Mouse (Mus musculus): ENCODE results near the gene Rab3b.

Gene Rab3b

DNA sequence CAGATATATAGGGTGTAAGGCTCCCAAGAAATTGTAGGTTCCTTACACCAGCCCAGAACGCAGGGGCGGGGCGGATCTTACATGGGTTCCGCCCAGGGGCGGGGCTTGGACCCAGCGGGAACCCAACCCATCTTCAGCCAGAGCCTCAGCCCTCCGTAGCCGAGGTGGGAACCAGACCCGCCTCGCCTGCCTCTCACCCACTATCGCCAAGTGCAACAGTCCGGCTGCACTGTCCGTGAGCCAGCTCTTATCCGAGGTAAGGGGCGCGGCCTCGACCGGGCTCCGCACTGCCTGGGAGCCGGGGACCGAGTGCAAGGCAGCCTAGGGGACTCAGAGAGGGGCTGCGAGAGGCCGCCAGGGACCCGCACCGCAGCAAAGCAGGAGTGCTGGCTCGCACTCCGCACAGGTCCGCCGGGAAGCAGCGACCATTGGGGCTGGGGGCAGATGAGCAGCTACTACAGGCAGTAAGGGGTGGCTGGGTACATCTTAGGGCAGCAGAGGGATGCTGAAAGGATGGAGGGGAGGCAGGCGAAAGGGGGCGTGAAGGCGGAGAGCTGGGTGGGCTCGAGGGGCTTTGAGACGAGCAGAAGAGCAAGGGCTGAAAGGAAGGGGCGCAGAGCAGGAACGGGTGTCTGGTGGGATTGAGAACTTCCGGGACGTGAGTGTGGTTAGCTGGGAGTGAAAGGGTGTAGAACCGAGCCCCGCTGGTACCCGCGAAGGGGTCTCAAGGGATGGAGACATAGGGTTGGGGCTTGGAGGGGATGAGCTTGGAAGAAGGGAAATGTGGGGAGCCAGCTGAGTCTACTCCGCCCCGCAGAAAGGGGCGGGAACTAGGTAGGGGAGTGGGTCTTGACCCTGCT lies at the start of gene Rab3b:
Gene Rab3b, plus strand, starts transcription at position 101 of the 860 bp plus-strand sequence.
- H3K27me3 ChIP-seq (ENCODE audit: control insufficient read depth, insufficient read depth, low read length, poor library complexity, severe bottlenecking): no peaks in the 10 kb centered on the region
- no peaks in the 10 kb centered on the region for H3K36me3 ChIP-seq (ENCODE audit: control insufficient read depth, insufficient read depth, low read length, poor library complexity, severe bottlenecking)
- peak; percentile 58 for DNase-seq (ENCODE audit: low read depth, low spot score)

DNA sequence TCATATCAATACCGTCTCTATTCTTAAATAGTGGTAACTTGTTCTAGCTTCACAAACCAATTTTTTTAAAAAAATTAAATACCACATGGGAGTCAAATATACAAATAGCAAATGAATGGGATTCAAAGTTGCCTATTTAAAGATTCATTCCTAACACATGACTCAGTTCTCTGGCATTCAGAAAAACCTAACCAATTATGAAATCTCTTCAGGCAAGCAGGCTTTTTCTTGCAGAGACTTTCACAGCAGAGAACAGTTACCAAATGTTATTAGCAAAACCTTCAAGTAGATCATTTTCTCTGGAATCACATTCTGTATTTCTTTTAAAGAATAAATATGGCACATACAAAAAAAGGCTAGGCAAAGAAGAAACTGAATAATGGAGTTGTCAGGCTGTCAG lies 48.2 kb upstream of the Rab3b start:
- Histone ChIP-seq H3K36me3 (ENCODE audit: control insufficient read depth, insufficient read depth, low read length, poor library complexity, severe bottlenecking) (no peaks in the 10 kb centered on the region; the same call in 1 of the 2 replicates), H3K27me3 (ENCODE audit: control insufficient read depth, insufficient read depth, low read length, poor library complexity, severe bottlenecking) (no peaks in the 10 kb centered on the region)
- no peak for DNase-seq (ENCODE audit: low read depth, low spot score)

DNA sequence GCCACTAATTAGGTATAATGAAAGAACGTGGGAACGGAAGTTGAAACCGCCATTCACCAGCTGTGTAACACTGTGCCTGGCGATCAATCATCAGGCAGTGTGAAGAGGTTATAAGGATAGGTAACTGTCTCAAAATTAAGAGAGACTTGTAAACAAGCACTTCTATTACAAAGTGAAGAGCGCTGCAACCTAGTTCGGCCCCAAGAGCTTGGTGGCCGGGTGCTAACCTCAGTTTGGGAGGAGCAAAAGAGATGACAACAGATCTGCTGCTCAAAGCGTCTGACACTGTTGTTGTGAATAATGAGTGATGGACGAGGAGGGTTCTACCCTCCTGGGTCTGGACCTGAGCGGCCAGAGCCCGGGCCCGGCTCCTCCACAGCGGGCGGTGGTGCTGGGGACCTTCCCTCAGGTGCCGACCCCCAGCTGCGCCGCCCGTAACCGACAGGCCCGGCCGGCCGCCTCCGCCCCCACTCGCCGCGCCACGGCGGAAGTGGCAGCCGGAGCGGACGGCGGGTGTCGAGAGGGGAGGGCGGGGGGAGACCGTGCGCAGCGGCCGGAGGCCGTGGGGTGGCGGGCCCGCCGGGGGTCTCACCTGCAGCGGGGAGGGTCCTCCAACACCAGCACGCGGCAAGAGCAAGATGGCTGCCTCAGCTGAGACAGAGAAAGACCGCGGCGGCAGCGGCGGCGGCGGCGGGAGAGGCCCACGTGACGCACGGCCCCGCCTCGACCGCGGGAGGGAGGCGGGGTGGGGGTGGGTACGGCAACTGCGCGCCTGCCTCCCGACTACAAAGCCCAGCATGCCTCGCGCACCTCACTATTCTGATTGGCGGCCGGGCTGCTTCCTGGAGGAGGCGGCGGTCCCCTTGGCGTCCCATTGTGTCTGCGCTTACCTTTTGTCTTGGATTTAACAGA lies 45.7 kb upstream of the Rab3b start, which contains the start of gene Btf3l4:
Gene Btf3l4, minus strand, starts transcription at position 699 of the 912 bp plus-strand sequence.
- Histone ChIP-seq H3K27me3 (ENCODE audit: control insufficient read depth, insufficient read depth, low read length, poor library complexity, severe bottlenecking) (no peaks in the 10 kb centered on the region), H3K36me3 (ENCODE audit: control insufficient read depth, insufficient read depth, low read length, poor library complexity, severe bottlenecking) (no peaks in the 10 kb centered on the region)
- DNase-seq (ENCODE audit: low read depth, low spot score): peak; percentile 94

DNA sequence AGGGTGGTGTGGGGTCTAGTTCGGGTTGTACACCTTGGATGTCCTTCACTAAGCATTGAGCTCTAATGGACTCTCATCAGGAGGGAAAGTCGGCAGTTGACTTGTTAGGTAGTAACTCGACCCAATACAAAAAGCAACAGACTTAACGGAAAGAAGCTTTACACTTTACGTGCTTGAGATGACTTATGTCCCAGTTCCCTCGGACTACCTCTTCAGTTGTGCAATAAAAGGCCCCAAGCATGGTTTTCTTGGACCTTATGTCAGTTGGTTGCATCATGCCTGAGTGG lies 45.1 kb upstream of the Rab3b start:
- Histone ChIP-seq H3K36me3 (ENCODE audit: control insufficient read depth, insufficient read depth, low read length, poor library complexity, severe bottlenecking) (no peaks in the 10 kb centered on the region), H3K27me3 (ENCODE audit: control insufficient read depth, insufficient read depth, low read length, poor library complexity, severe bottlenecking) (no peaks in the 10 kb centered on the region)
- DNase-seq (ENCODE audit: low read depth, low spot score): no peak

DNA sequence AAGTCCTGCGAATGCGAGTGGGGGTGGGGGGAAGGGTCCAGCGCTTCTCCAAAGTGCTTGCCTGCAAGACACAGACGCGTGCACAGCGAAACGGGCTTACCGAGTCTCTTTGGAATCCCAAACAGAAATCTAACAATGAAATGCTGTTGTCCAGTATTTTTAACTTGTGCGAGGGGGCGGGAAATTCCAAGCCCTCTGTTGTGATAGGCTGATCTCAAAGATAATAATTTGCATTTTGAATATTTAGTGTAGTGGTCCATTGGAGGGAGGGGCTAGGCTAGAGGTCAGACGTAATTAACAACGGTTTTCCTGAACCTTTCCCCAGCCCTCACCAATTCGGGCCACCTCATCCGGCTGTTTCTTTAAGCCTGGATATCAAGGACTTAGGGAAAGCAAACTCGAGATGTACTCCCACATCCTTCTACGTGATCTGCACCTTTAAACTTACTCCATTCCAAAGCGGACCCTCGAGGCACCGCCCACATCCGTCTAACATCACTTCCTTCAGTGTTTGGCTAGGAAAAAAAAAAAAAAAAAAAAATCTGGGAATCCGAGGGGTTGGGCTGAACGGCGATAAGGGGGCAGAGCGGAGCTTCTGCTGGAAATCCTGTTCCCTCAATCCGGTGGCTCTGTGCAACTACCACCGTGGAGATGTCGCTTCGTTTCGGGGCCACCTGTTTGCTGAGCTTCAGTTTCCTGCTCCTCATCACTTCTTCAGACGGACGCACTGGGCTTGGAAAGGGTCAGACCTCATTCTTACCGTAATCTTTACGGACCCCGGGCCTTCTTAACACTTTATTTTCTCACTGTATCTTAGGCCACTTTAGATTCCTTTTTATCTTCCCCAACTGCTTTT lies 44.5 kb upstream of the Rab3b start, which contains the start of gene Txndc12:
Gene Txndc12, plus strand, starts transcription at position 487 of the 856 bp plus-strand sequence.
- peak; percentile 74 for DNase-seq (ENCODE audit: low read depth, low spot score)
- Histone ChIP-seq H3K36me3 (ENCODE audit: control insufficient read depth, insufficient read depth, low read length, poor library complexity, severe bottlenecking) (no peaks in the 10 kb centered on the region), H3K27me3 (ENCODE audit: control insufficient read depth, insufficient read depth, low read length, poor library complexity, severe bottlenecking) (no peaks in the 10 kb centered on the region)

DNA sequence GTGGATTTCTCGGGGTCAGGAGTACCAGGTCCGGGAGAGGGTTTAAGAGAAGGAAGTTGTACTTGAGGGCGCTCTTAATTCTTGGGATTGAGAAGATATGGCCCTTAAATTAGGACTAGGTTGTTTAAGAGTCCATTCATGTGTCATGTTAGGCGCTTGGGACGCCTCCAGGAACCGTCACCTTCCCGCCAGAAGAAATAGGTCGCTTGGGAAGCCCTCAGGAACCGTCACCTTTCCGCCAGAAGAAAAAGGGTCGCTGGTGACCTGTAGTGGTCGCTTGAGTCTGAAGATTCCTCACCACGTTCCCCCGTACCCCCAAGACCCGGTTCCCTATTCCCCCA lies 43.9 kb upstream of the Rab3b start:
- peak; percentile 9 for DNase-seq (ENCODE audit: low read depth, low spot score)
- Histone ChIP-seq H3K36me3 (ENCODE audit: control insufficient read depth, insufficient read depth, low read length, poor library complexity, severe bottlenecking) (no peaks in the 10 kb centered on the region), H3K27me3 (ENCODE audit: control insufficient read depth, insufficient read depth, low read length, poor library complexity, severe bottlenecking) (no peaks in the 10 kb centered on the region)

DNA sequence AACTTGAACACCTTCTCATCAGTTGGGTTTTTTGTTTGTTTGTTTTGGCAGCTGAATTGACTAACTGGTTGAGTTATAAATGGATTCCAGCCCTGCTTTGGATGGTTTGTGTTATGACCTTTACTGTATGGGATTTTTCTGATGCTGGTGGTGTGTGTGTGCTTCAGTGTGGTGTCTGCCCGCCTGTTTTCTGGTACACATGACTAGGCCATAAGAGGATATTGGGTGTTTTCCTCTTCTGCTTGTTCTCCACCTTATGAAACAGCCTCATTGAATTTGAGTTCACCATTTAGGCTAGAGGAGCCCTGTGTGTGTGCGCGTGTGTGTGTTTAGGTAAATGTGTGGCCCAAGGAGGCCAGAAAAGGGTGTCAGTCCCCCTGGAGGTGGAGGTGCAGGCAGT lies 43.4 kb upstream of the Rab3b start:
- Histone ChIP-seq H3K36me3 (ENCODE audit: control insufficient read depth, insufficient read depth, low read length, poor library complexity, severe bottlenecking) (no peaks in the 10 kb centered on the region), H3K27me3 (ENCODE audit: control insufficient read depth, insufficient read depth, low read length, poor library complexity, severe bottlenecking) (no peaks in the 10 kb centered on the region)
- DNase-seq (ENCODE audit: low read depth, low spot score): peak; percentile 36

DNA sequence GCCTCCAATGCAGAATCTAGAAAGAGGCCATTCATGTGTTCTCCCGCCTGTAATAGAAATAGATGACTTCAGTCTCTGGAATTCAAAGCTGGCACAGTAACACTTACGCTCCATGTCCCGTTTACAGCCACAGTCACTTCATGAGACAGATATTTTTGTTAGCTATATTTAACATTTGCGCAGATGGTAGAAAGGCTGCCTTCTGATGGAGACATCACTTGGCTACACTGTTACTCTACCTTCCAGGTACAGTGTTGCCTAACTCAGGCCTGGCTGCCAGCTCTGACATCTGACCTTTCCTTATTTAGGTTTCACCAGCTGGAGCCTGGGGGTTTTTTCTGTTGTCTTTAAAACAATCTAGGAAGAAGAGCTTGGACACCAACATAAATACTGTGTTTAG lies 40.8 kb upstream of the Rab3b start:
- no peaks in the 10 kb centered on the region for H3K27me3 ChIP-seq (ENCODE audit: control insufficient read depth, insufficient read depth, low read length, poor library complexity, severe bottlenecking)
- no peaks in the 10 kb centered on the region for H3K36me3 ChIP-seq (ENCODE audit: control insufficient read depth, insufficient read depth, low read length, poor library complexity, severe bottlenecking)
- no peak for DNase-seq (ENCODE audit: low read depth, low spot score)

DNA sequence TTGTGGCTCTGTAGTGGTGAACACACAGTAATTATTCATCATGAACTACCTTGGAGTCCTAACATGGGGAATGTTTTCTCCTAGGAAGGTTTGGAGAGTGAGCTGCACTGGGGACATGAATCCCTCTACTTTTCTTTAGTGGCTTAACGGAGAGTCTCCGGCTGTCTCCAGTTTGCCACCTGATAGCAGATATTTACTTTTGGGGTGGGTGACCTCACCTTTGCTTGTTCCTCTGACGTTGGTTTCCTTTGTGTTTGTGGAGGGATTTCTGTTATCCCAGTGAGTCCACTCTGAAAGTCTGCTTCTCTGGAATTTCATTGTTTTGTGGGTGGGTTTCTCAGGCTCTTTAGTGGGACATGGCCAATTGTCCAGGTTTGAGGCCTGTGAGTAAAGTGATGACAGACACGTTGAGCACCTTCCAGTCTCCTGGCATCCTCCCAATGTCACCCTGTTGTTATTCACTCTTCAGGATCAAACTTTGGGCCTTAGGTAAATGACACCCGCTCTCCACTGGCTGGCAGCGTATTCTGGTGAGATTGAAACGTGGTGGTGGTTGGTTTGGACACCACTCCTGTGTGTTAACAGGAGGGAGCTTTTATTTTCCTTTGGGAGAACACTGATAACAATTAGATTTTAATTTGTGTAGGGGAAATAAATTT lies 36.8 kb upstream of the Rab3b start:
- DNase-seq (ENCODE audit: low read depth, low spot score): no peak
- H3K36me3 ChIP-seq (ENCODE audit: control insufficient read depth, insufficient read depth, low read length, poor library complexity, severe bottlenecking): no peaks in the 10 kb centered on the region
- no peaks in the 10 kb centered on the region for H3K27me3 ChIP-seq (ENCODE audit: control insufficient read depth, insufficient read depth, low read length, poor library complexity, severe bottlenecking)

DNA sequence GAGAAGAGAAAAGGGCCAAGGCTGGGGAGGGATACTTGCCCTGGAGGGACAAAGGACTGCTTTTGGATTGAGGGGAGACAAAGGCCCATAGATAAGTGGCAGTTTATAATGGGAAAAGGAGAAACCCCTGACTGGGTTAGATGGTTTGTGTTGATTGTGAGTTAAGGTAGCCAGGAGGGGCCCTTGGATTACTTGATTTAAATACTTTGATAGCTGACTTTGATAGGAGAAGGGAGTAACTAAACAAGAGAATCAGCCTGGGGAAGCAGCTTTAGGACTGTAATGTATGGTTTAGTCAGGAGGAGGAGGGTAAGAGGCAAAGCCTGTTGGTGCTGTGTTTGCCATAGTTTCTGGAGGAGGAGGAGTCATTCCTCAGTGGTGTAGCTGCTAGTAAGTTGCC lies 35.5 kb upstream of the Rab3b start:
- DNase-seq (ENCODE audit: low read depth, low spot score): no peak
- no peaks in the 10 kb centered on the region for H3K36me3 ChIP-seq (ENCODE audit: control insufficient read depth, insufficient read depth, low read length, poor library complexity, severe bottlenecking)
- no peaks in the 10 kb centered on the region for H3K27me3 ChIP-seq (ENCODE audit: control insufficient read depth, insufficient read depth, low read length, poor library complexity, severe bottlenecking)

DNA sequence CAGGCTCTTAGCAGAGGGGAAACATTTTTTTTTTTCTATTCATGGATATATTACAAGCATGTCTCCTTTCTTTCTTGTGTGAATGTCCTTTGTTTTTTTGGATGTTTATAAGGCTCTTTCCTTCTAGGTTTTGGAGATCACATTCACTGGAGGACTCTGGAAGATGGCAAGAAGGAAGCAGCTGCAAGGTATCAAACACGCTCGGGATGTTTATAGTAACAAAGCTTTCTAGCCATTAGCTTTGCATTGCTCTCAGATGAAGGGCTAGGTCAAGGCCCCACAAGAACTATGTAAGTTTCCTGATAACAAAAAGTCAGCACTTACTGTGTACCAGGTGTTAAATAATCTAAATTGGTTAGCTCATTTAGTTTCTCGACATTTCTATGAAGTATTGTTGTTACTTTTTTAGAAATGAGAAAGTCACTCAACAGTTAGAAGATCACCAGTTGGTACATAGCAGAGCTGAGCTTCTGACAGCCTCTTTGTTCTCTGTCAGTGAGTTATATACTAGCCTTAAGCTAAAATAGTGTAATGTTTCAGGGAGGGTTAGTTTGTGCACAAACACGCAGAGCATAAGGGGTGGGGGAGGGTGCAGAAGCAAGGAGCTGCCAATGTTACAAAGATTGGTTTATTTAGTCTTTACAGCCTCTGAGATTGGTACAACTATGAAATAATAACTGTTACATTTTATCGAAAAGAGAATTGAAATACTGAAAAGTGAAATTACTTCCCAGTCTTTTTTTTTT lies 32.9 kb upstream of the Rab3b start:
- DNase-seq (ENCODE audit: low read depth, low spot score): no peak
- Histone ChIP-seq H3K36me3 (ENCODE audit: control insufficient read depth, insufficient read depth, low read length, poor library complexity, severe bottlenecking) (no peaks in the 10 kb centered on the region), H3K27me3 (ENCODE audit: control insufficient read depth, insufficient read depth, low read length, poor library complexity, severe bottlenecking) (no peaks in the 10 kb centered on the region)

DNA sequence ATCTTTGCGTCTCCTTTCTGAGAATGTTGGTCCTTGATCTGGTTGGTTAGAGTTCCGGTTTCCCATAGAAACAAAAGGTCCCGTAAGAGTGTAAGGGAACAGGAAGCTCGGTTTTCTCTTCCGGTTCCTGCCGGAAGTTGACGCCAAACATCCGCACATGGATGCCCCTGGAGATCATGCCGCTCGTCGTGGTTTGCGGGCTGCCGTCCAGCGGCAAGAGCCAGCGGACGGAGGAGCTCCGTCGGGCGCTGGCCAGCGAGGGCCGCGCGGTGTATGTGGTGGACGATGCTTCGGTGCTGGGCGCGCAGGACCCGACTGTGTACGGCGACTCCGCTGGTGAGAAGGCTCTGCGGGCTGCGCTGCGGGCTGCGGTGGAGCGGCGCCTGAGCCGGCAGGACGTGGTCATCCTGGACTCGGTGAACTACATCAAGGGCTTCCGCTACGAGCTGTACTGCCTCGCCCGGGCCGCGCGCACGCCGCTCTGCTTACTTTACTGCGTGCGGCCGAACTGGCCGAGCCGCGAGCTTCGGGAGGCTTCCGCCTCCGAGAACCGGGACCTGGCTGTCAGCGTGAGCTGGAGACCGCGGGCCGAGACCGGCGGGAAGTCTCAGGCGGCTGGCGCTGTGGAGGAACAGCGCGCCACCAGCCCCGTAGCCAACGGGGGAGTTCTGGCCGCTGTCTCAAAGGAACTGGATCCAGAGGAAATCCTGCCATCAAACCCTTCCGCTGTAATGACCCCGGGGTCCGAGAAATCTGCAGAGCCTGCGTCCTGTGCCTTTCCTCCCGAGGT lies 31.0 kb upstream of the Rab3b start, which contains the start of gene Kti12:
Gene Kti12, plus strand, starts transcription at position 71 of the 790 bp plus-strand sequence.
- Histone ChIP-seq H3K27me3 (ENCODE audit: control insufficient read depth, insufficient read depth, low read length, poor library complexity, severe bottlenecking) (no peaks in the 10 kb centered on the region), H3K36me3 (ENCODE audit: control insufficient read depth, insufficient read depth, low read length, poor library complexity, severe bottlenecking) (no peaks in the 10 kb centered on the region)
- DNase-seq (ENCODE audit: low read depth, low spot score): peak; percentile 77

DNA sequence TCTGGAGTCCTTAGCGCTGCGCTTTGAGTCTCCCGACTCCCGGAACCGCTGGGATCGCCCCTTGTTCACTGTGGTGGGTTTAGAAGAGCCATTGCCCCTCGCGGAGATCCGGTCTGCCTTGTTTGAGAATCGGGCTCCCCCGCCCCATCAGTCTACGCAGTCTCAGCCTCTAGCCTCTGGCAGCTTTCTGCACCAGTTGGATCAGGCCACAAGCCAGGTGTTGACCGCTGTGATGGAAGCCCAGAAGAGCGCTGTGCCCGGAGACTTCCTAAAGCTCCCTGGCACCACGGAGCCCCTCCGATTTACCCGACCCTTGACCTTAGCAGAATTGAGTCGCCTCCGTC lies 30.4 kb upstream of the Rab3b start, which contains the start of gene A730015C16Rik:
Gene A730015C16Rik, minus strand, starts transcription at position 115 of the 344 bp plus-strand sequence.
- Histone ChIP-seq H3K36me3 (ENCODE audit: control insufficient read depth, insufficient read depth, low read length, poor library complexity, severe bottlenecking) (no peaks in the 10 kb centered on the region), H3K27me3 (ENCODE audit: control insufficient read depth, insufficient read depth, low read length, poor library complexity, severe bottlenecking) (no peaks in the 10 kb centered on the region)
- no peak for DNase-seq (ENCODE audit: low read depth, low spot score)
